Mouse (Mus musculus) midbrain, embryonic 16.5 days (tissue): Measurements from ENCODE around the gene Pacs1. TPM values are rescaled to one million over a fixed set of nuclear protein-coding genes. Genes with fewer than 3 reads are reported as not detected.
"Not testable (repeated sequence)": the region's sequence is repeated elsewhere in the genome, so short reads cannot be mapped to it uniquely, and the experiment has no call there.

ENCODE experiments used
- ATAC-seq: fragments of 200-750 bp; cut with Nextera tagmentation; 2 replicates; pipeline ENCODE4 v1.8.0; 2017; ENCODE audit warnings: moderate TSS enrichment
- H3K27ac ChIP-seq: fragments of 300-500 bp; sonication (generic); 2 replicates; pipeline ENCODE4 v1.5.1; 2014; ENCODE audit warnings: mild to moderate bottlenecking, low read length, mixed read lengths
- H3K27me3 ChIP-seq: fragments of 300-500 bp; sonication (generic); 2 replicates; pipeline ENCODE4 v1.6.1; 2014; ENCODE audit warnings: low read depth, low read length, mixed read lengths; ENCODE audit not compliant: control insufficient read depth, insufficient read depth
- H3K36me3 ChIP-seq: fragments of 300-500 bp; sonication (generic); 2 replicates; pipeline ENCODE4 v1.6.1; 2014; ENCODE audit warnings: mild to moderate bottlenecking, low read length, moderate library complexity, mixed read lengths; ENCODE audit not compliant: control insufficient read depth, insufficient read depth
- H3K4me1 ChIP-seq: fragments of 300-500 bp; sonication (generic); 2 replicates; pipeline ENCODE4 v1.6.1; 2014; ENCODE audit warnings: mild to moderate bottlenecking, low read length, mixed read lengths; ENCODE audit not compliant: control insufficient read depth, insufficient read depth
- H3K4me2 ChIP-seq: fragments of 300-500 bp; sonication (generic); 2 replicates; pipeline ENCODE4 v1.6.1; 2014; ENCODE audit warnings: mild to moderate bottlenecking, low read length, mixed read lengths
- H3K4me3 ChIP-seq: fragments of 300-500 bp; sonication (generic); 2 replicates; pipeline ENCODE4 v1.5.1; 2014; ENCODE audit warnings: low read depth, mild to moderate bottlenecking, low read length, moderate library complexity, mixed read lengths
- H3K9ac ChIP-seq: fragments of 300-500 bp; sonication (generic); 2 replicates; pipeline ENCODE4 v1.6.1; 2014; ENCODE audit warnings: low read depth, low read length, mixed read lengths
- H3K9me3 ChIP-seq: fragments of 300-500 bp; sonication (generic); replicated peaks from 2 replicates; pipeline ENCODE4 v1.6.1; 2014; ENCODE audit warnings: mild to moderate bottlenecking, low read length, mixed read lengths; ENCODE audit not compliant: control insufficient read depth, poor library complexity, severe bottlenecking
- WGBS: fragments of 180-500 bp; shearing (Covaris S2); extraction: QIAGEN DNeasy Blood & Tissue Kit; methylation state at CpG from one replicate; pipeline ENCODE4 v1.1.7; 2014; 5-methylcytosine and 5-hydroxymethylcytosine counted together
- polyA plus RNA-seq: library from polyadenylated mRNA; unstranded; fragments of >200 nt; fragmentation: Nextera tagmentation; extraction: Ambion mirVana; gene quantifications from 2 replicates; pipeline ENCODE4 v1.2.1, GENCODE M21; 2015

The Pacs1 gene
- polyA plus RNA-seq, 1 experiment from 2014 or later, result 50.7 TPM

- no peak; the same call in 1 of the 2 replicates for ATAC-seq
- Histone ChIP-seq H3K9ac (peak overlapping the region; percentile 100), H3K4me2 (peak overlapping the region; percentile 88), H3K4me3 (peak overlapping the region; percentile 89), H3K9me3 (no peaks in the 10 kb centered on the region), H3K36me3 (peaks cover 19% of the 10 kb centered on the region), H3K27me3 (no peaks in the 10 kb centered on the region), H3K27ac (peak overlapping the region; percentile 98), H3K4me1 (peaks cover 52% of the 10 kb centered on the region)
- WGBS, result 75% methylated on average over 12 of the region's 12 CpGs
Measured at GRCm38 (mm10) chr19:5093481-5094242, 179.3 kb downstream of the Pacs1 start.

- no peak overlapping the region for H3K4me2 ChIP-seq
- no peak for ATAC-seq
- H3K9ac ChIP-seq, result no peak overlapping the region
- H3K9me3 ChIP-seq, result no peaks in the 10 kb centered on the region
- no peak overlapping the region for H3K4me3 ChIP-seq
- peaks cover 19% of the 10 kb centered on the region for H3K36me3 ChIP-seq
- H3K27ac ChIP-seq, result no peak overlapping the region
- 92% methylated on average over 10 of the region's 10 CpGs for WGBS
- no peaks in the 10 kb centered on the region for H3K27me3 ChIP-seq
- H3K4me1 ChIP-seq, result peaks cover 53% of the 10 kb centered on the region
Measured at GRCm38 (mm10) chr19:5092083-5092482, 180.8 kb downstream of the Pacs1 start.

GRCm38 (mm10) chr19:5089324-5089723 lies 183.6 kb downstream of the Pacs1 start:
- no peak for ATAC-seq
- Histone ChIP-seq H3K27ac (no peak overlapping the region), H3K4me1 (peaks cover 28% of the 10 kb centered on the region), H3K9ac (peak overlapping the region; percentile 68), H3K36me3 (peaks cover 19% of the 10 kb centered on the region), H3K4me2 (peak overlapping the region; percentile 69), H3K4me3 (peak overlapping the region; percentile 52), H3K9me3 (no peaks in the 10 kb centered on the region), H3K27me3 (peaks cover 5% of the 10 kb centered on the region)
- 87% methylated on average over 4 of the region's 4 CpGs for WGBS

- H3K27ac ChIP-seq, result peak within 1 kb of the TSS; percentile 90
- peak; percentile 94 for ATAC-seq
- H3K4me1 ChIP-seq, result peaks cover 19% of the 10 kb centered on the region
- under 1% methylated on average over 58 of the region's 58 CpGs for WGBS
- peak within 1 kb of the TSS; percentile 52 for H3K4me3 ChIP-seq
- no peaks in the 10 kb centered on the region for H3K9me3 ChIP-seq
- peak within 1 kb of the TSS; percentile 75 for H3K4me2 ChIP-seq
- H3K9ac ChIP-seq, result peak within 1 kb of the TSS; percentile 71
- peaks cover 12% of the 10 kb centered on the region for H3K36me3 ChIP-seq
- H3K27me3 ChIP-seq, result peaks cover 13% of the 10 kb centered on the region
Measured at GRCm38 (mm10) chr19:5087884-5088728, 184.8 kb downstream of the Pacs1 start, which contains the start of gene Yif1a. Yif1a (plus strand) TSS chr19:5088538.

- not testable (repeated sequence) for ATAC-seq, H3K9ac ChIP-seq, H3K27ac ChIP-seq, H3K4me3 ChIP-seq, H3K36me3 ChIP-seq, H3K9me3 ChIP-seq, H3K4me2 ChIP-seq
- Histone ChIP-seq H3K27me3 (peaks cover 29% of the 10 kb centered on the region), H3K4me1 (peaks cover 19% of the 10 kb centered on the region)
- 53% methylated on average over 4 of the region's 4 CpGs for WGBS
Measured at GRCm38 (mm10) chr19:5086533-5086932, 186.4 kb downstream of the Pacs1 start.

- ATAC-seq, result no peak
- peak within 1 kb of the TSS; percentile 70 for H3K4me3 ChIP-seq
- H3K9ac ChIP-seq, result peak within 1 kb of the TSS; percentile 87
- peaks cover 41% of the 10 kb centered on the region for H3K27me3 ChIP-seq
- H3K27ac ChIP-seq, result peak within 1 kb of the TSS; percentile 32
- H3K36me3 ChIP-seq, result peaks cover 5% of the 10 kb centered on the region; the same call in 1 of the 2 replicates
- no peaks in the 10 kb centered on the region for H3K9me3 ChIP-seq
- H3K4me2 ChIP-seq, result peak within 1 kb of the TSS; percentile 78
- under 1% methylated on average over 67 of the region's 69 CpGs for WGBS
- peaks cover 19% of the 10 kb centered on the region for H3K4me1 ChIP-seq
Measured at GRCm38 (mm10) chr19:5085145-5085863, 187.6 kb downstream of the Pacs1 start, which contains the start of gene Tmem151a. Tmem151a (minus strand) TSS chr19:5085531.

GRCm38 (mm10) chr19:5084834-5085144 lies 188.1 kb downstream of the Pacs1 start:
- peak overlapping the region; percentile 70 for H3K4me3 ChIP-seq
- H3K9ac ChIP-seq, result peak overlapping the region; percentile 87
- ATAC-seq, result no peak
- peaks cover 47% of the 10 kb centered on the region for H3K27me3 ChIP-seq
- WGBS, result 7% methylated on average over 15 of the region's 15 CpGs
- H3K4me2 ChIP-seq, result peak overlapping the region; percentile 78
- no peaks in the 10 kb centered on the region for H3K9me3 ChIP-seq
- H3K4me1 ChIP-seq, result peaks cover 19% of the 10 kb centered on the region
- H3K27ac ChIP-seq, result peak overlapping the region; percentile 32
- peaks cover 5% of the 10 kb centered on the region; the same call in 1 of the 2 replicates for H3K36me3 ChIP-seq

GRCm38 (mm10) chr19:5083961-5084833 lies 188.7 kb downstream of the Pacs1 start:
- H3K9me3 ChIP-seq, result no peaks in the 10 kb centered on the region
- peaks cover 5% of the 10 kb centered on the region; the same call in 1 of the 2 replicates for H3K36me3 ChIP-seq
- ATAC-seq, result no peak
- H3K9ac ChIP-seq, result peak overlapping the region; percentile 87
- peak overlapping the region; percentile 70 for H3K4me3 ChIP-seq
- peaks cover 47% of the 10 kb centered on the region for H3K27me3 ChIP-seq
- H3K4me1 ChIP-seq, result peaks cover 14% of the 10 kb centered on the region
- H3K27ac ChIP-seq, result peak overlapping the region; percentile 32; the same call in 1 of the 2 replicates
- 72% methylated on average over 3 of the region's 3 CpGs for WGBS
- H3K4me2 ChIP-seq, result peak overlapping the region; percentile 78
